Mouse (Mus musculus) 416B (cell line): ENCODE measurements around the gene Gm14295.
A peak's percentile ranks its signal among the peaks of the same experiment; 100 is the strongest.
"Not testable (repeated sequence)": the region's sequence is repeated elsewhere in the genome, so short reads cannot be mapped to it uniquely, and the experiment has no call there.

Experiments used
- DNase-seq: peaks from one replicate; pipeline ENCODE4 v3.0.0; 2011; ENCODE audit warnings: low read depth

Gene Gm14295

DNA sequence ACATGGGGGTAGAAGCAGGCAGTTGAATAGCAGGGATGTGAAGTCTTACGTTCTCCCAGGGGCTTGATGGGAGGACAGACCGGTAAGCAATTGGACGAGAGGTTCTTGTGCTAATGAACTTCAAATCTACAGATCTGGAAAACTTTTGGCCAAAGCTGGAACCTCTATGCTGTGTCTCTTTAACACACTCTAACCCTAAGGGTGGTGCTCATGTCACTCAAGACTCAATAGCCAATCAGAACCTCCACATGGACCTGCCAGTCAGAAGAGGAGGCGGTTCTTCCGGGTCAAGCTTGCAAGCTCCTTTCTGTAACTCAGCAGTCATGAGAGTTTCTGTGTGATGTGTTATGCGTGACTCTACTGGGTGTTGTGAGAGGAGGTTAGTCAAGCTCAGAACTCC, at the start of gene Gm14295:
Gene Gm14295, plus strand, starts transcription at position 301 of the 400 bp plus-strand sequence.
- not testable (repeated sequence) for DNase-seq

GRCm38 (mm10) chr2:176798785-176799184, 373 bp downstream of the Gm14295 start:
- peak; percentile 1 for DNase-seq

DNA sequence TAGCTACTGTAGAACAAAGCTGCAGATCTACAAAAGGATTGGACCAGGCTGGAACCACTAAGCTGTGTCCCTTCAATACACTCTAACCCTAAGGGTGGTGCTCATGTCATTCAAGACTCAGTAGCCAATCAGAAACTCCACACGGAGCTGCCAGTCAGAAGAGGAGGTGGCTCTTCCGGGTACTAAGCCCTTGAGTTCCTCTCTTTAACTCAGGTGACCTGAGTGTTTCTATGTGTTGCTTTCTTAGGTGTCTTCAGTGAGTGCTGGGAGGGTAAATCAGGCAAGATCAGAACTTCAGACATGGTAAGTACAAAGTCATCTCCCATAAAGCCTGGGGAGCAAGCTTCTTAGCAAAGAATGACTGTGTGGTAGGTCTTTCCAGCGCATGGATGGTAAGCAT, 32.4 kb downstream of the Gm14295 start, which contains the start of gene Gm14408:
Gene Gm14408, plus strand, starts transcription at position 301 of the 400 bp plus-strand sequence.
- DNase-seq: not testable (repeated sequence)
